Mouse (Mus musculus) cortical plate, adult 2 months (tissue): ENCODE measurements around the gene Eif3i.

Source experiments
- CTCF ChIP-seq: fragments of 200-500 bp; IDR thresholded peaks from 2 replicates; pipeline ENCODE4 v1.5.1; 2011; ENCODE audit warnings: mild to moderate bottlenecking, control low read depth, low read length; ENCODE audit not compliant: insufficient read depth; ENCODE audit errors: extremely low read depth
- POLR2A ChIP-seq: fragments of 200-500 bp; IDR thresholded peaks from 2 replicates; pipeline ENCODE4 v1.6.1; 2011; ENCODE audit warnings: mild to moderate bottlenecking, low read length, control low read depth; ENCODE audit not compliant: insufficient read depth; ENCODE audit errors: extremely low read depth

DNA sequence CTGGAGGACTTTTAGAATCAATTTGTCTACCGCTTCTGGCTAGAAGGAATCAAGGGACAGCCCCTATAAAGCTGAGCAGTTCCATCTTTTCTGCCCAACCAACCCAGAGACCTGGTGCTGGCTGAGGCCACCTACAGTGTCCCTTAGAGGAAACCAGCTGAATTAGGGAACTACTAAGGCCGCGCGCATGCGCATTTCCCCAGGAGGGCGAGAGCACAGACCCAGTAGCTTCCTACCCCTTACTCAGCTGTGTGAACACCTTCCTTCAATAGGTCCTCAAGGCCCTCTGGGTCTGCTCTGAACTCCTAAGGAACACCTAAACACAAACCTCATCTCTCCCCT lies 24.6 kb upstream of the Eif3i start:
- TF ChIP-seq CTCF, result no peak
- peak; percentile 45; the same call in 1 of the 2 replicates for TF ChIP-seq POLR2A
